Mouse (Mus musculus) frontal cortex, adult 2 months (tissue): ENCODE data around the gene Smim17. TPM values are rescaled to one million over a fixed set of nuclear protein-coding genes. Genes with fewer than 3 reads are reported as not detected.
A peak's percentile ranks its signal among the peaks of the same experiment; 100 is the strongest.
"Not testable (repeated sequence)": the region's sequence is repeated elsewhere in the genome, so short reads cannot be mapped to it uniquely, and the experiment has no call there.

Experiments used
- DNase-seq, 2 experiments: peaks; one replicate each; pipeline ENCODE4 v3.0.0; 2022; ENCODE audit warnings: low spot score in 1 of 2; ENCODE audit errors: extremely low spot score in 1 of 2
- polyA plus RNA-seq: library from polyadenylated mRNA; depleted of rRNA; stranded (reverse); fragments of >200 nt; gene quantifications from 2 replicates; pipeline ENCODE4 v1.2.3, GENCODE M21; 2012; rRNA removed

Smim17 gene
- polyA plus RNA-seq, 1 experiment: 8.9 TPM

GRCm38 (mm10) chr7:6414626-6415441 lies 16.3 kb downstream of the Smim17 start:
- DNase-seq: peak in 1 of 2 experiments; percentile 33

- DNase-seq: no peak
These were observed 16.9 kb downstream of the Smim17 start for GRCm38 (mm10) chr7:6415442-6415787.

- peak; percentile 31 to 69 for DNase-seq
These were observed 21.4 kb downstream of the Smim17 start for GRCm38 (mm10) chr7:6419894-6420293.

- DNase-seq: no peak
These were observed 30.9 kb downstream of the Smim17 start for GRCm38 (mm10) chr7:6429381-6429780.

GRCm38 (mm10) chr7:6430342-6430741 lies 31.8 kb downstream of the Smim17 start:
- peak in 1 of 2 experiments; percentile 21 for DNase-seq

- DNase-seq: no peak
These were observed 39.9 kb downstream of the Smim17 start, which contains the start of gene Olfr1344 for GRCm38 (mm10) chr7:6438388-6438787. TSS of gene Olfr1344 (plus strand) at chr7:6438688.

- DNase-seq: no peak
These were observed 42.7 kb downstream of the Smim17 start for GRCm38 (mm10) chr7:6441173-6441572.

- no peak for DNase-seq
These were observed 49.3 kb downstream of the Smim17 start for GRCm38 (mm10) chr7:6447771-6448170.

GRCm38 (mm10) chr7:6455868-6456267 lies 57.4 kb downstream of the Smim17 start, which contains the start of gene Olfr1336:
TSS of gene Olfr1336 (plus strand) at chr7:6456168.
- DNase-seq: no peak

GRCm38 (mm10) chr7:6456399-6456798 lies 57.9 kb downstream of the Smim17 start:
- DNase-seq: no peak

- DNase-seq: no peak
These were observed 68.4 kb downstream of the Smim17 start, which contains the start of gene Olfr1346 for GRCm38 (mm10) chr7:6466951-6467350. TSS of gene Olfr1346 (plus strand) at chr7:6467101.

GRCm38 (mm10) chr7:6477633-6478032 lies 79.1 kb downstream of the Smim17 start:
- DNase-seq: not testable (repeated sequence)

Other genes with a start within 250 kb of the Smim17 start
- 33.4 and 33.9 TPM in 2 replicates for gene Zfp787, start 242.7 kb upstream of the Smim17 start, polyA plus RNA-seq
- 49.2 and 50.3 TPM in 2 replicates for gene Zfp444, start 226.5 kb upstream of the Smim17 start, polyA plus RNA-seq
- gene Galp, start 201.6 kb upstream of the Smim17 start, polyA plus RNA-seq: not detected in 2 replicates
- not detected in 2 replicates for gene Zscan5b, start 176.4 kb upstream of the Smim17 start, polyA plus RNA-seq
- not detected in 2 replicates for gene Epp13, start 146.0 kb upstream of the Smim17 start, polyA plus RNA-seq
- 7.3 and 7.6 TPM in 2 replicates for gene Zfp667, start 112.1 kb upstream of the Smim17 start, polyA plus RNA-seq
- gene Zfp583, start 67.4 kb upstream of the Smim17 start, polyA plus RNA-seq: 6.8 and 8.1 TPM in 2 replicates
- gene Gm3854, start 55.0 kb upstream of the Smim17 start, polyA plus RNA-seq: 4.0 and 5.0 TPM in 2 replicates
- 2.6 and 3.3 TPM in 2 replicates for gene Zfp78, start 35.4 kb upstream of the Smim17 start, polyA plus RNA-seq
- 9.7 and 13.7 TPM in 2 replicates for gene Zfp28, start 15.4 kb upstream of the Smim17 start, polyA plus RNA-seq
- gene Gm20715, start 11.6 kb downstream of the Smim17 start, polyA plus RNA-seq: 0.21 and 0.24 TPM in 2 replicates
- gene Olfr1344, start 40.0 kb downstream of the Smim17 start, polyA plus RNA-seq: 3.4 TPM in 2 replicates
- gene Olfr1336, start 57.5 kb downstream of the Smim17 start, polyA plus RNA-seq: 0.02 TPM in 1 of 2 replicates, not detected in the other
- not detected in 2 replicates for gene Olfr1346, start 68.4 kb downstream of the Smim17 start, polyA plus RNA-seq
- gene Olfr5, start 88.2 kb downstream of the Smim17 start, polyA plus RNA-seq: not detected in 2 replicates
- not detected in 2 replicates for gene Olfr1347, start 101.0 kb downstream of the Smim17 start, polyA plus RNA-seq
- gene Olfr1348, start 110.0 kb downstream of the Smim17 start, polyA plus RNA-seq: not detected in 2 replicates
- 0.08 TPM in 1 of 2 replicates, not detected in the other for gene Olfr1349, start 124.2 kb downstream of the Smim17 start, polyA plus RNA-seq
- not detected in 2 replicates for gene Olfr1350, start 166.1 kb downstream of the Smim17 start, polyA plus RNA-seq